Mouse (Mus musculus) retina, postnatal 7 days (tissue): ENCODE data around the gene Gapvd1.
A peak's percentile ranks its signal among the peaks of the same experiment; 100 is the strongest.
"Not testable (repeated sequence)": the region's sequence is repeated elsewhere in the genome, so short reads cannot be mapped to it uniquely, and the experiment has no call there.

Experiments
- DNase-seq: peaks from one replicate; pipeline ENCODE4 v3.0.0-alpha.2; 2012; ENCODE audit warnings: low read depth, low spot score

Gapvd1 gene

DNA sequence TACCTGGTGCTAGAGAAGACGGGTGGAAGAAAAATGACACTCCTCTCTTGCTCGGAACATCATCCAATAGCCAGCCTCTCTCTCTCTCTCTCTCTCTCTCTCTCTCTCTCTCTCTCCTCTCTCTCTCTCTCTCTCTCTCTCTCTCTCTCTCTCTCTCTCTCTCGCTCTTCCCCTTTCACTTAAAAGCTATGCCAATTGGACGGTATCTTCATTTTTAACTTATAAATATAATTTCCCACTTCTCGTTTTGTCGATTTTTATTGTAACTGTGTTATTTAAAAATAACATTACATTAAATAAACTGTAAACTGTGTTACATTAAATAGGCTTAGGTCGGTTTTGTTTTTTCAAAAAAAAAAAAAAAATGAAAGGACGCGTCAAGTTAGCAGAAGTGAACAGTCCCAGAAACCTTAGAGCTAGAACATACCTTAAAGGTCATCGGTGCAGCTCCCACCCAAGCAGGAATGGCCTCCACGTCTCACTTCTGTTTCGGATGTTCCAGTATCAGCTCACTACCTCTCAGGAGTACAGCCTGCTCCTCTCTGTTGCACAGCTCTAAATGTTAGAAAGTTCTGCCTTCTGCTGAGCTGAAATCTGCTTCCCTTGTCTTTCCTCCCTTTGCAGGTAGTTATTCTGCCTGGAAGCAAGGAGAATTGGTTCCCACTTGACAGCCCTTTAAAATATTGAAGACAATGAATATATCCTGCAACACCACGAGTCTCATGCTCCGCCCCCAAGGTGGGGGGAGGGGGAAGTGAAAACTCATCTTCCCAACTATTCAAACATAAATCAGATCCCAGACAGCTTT lies at the start of gene Gapvd1:
Gene Gapvd1 (minus strand): TSS at position 682 of the 808 bp plus-strand sequence.
- DNase-seq = no peak

DNA sequence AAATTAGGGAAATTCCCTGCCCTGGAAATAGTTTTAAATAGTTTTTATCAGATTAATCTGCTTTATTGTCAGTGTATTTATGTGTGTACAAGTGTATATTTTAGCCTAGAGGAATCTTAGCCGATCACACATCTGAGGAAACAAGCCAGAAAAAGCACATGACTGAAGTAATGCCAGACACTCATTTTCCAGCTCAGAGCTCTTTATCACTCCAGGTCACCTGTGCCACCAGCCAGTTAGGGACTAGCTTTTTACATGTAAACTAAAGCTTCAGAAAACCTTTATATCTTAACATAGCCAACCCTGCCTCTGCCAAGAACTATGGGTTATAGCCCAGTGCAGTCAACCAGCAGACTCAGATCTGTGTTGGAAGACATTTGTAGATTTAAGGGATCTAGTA lies 49.8 kb upstream of the Gapvd1 start:
- DNase-seq = no peak

GRCm38 (mm10) chr2:34804172-34804571 lies 49.1 kb upstream of the Gapvd1 start:
- no peak for DNase-seq

DNA sequence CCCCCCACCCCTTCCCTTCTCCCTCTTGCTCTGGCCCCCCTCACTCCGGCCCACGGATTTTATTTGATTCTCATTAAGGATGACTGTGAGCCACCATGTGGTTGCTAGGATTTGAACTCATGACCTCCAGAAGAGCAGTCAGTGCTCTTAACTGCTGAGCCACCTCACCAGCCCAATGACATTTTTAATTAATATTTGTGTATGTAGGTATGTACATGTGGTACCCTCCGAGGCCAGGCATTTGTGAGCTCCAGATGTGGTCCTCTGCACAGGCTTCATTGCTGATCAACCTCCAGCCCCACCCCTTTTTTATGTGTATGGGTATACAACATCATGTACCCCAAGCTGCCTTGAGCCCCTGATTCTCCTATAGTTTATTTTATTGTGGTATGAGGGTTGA lies 48.7 kb upstream of the Gapvd1 start:
- DNase-seq = no peak

DNA sequence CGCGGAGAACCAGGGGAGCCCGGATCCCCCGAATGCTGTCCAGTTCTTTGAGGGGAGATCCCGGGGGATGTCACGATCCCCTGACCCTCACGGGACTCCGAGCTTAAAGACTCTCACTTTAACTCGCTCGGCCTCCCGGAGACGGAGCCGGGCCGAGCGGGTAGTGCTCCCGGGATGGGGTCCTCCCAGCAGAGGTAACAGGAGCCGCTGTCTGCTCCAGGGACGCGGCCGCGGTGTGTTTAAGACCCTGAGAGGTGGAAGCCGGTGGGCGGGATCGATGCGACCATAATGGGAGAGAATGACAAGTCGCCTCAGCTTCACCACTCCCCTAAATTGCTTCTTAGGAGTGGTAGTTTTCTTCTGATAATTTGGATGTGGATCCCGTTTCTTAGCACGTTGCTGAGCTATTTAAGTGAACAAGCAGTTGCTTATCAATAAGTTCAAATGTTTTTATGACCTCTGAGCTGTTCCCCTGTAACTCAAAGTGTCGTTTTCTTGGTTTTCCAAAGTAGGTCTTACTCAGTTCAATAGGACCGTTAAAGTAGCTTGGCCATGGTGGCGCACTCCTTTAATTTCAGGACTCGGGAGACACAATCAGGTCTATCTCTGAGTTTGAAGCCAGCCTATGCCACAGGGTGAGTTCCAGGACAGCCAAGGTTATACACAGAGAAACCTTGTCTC lies 47.7 kb upstream of the Gapvd1 start:
- DNase-seq = not testable (repeated sequence)

- DNase-seq = peak; percentile 97
Observed at GRCm38 (mm10) chr2:34801516-34802482, 46.8 kb upstream of the Gapvd1 start.

- no peak for DNase-seq
Observed at GRCm38 (mm10) chr2:34800371-34800770, 45.3 kb upstream of the Gapvd1 start.

DNA sequence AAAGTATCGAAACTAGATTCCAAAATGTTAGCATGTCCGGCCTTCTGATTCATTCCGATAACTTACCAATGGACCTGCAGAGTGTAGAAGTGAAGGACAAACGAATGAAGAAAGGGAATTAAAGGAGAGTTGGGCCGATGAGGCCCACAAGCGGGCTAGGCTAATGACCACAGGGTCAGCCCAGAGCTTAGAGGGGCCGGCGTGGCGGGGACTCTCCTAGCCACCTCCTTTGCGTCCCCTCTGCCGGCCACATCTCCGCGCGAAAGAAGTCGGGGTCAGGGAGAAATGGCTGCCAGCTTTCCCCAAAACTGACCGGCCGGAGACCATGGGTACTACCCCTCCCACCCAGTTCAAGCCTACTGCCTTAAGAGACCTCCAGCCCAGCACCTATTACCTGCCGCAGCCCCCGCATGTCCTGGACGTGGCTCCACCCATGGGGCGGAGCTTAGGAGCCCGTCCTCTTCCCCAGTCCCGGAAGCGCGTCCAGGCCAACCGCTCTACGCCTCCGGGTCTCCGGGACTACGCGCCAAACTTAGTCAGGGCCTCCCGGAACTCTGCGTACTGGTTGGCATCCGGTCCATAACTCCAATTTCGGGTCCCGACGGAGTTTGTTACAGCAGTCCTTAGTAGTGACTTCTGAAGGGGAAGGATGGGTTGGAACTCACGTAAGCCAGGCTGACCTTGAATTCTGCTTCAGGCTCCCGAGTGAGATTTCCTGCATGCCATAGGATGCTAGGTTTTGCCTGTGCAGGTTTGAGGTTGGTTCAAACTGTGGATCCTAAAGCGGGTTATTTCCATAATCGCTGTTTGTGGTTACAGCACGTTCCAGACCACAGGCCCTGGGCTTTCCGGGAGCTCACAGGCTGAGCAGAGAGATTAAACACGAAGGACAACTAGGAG lies 44.6 kb upstream of the Gapvd1 start, which contains the start of gene Rabepk:
Gene Rabepk (minus strand): TSS at position 556 of the 900 bp plus-strand sequence.
- DNase-seq = peak; percentile 46

DNA sequence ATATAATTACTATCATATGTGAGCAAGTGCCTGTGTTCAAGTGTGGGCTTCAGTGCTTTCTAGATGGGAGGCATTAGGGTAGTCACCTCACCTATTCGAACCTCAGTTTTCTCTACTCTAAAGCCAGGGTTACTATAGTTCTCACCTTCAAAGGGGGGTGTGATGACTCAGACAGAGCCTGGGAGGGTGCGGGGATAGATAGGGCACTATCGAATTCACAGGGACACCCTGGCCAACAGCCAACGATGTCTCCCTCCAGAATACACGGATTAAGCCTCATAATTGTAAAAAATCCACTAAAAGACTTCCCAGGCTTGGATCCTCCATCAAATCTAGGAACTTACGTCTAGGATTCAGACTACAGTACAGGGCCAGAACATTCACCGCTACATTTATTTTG lies 40.4 kb upstream of the Gapvd1 start:
- DNase-seq = no peak

- no peak for DNase-seq
Observed at GRCm38 (mm10) chr2:34794511-34794910, 39.5 kb upstream of the Gapvd1 start.

DNA sequence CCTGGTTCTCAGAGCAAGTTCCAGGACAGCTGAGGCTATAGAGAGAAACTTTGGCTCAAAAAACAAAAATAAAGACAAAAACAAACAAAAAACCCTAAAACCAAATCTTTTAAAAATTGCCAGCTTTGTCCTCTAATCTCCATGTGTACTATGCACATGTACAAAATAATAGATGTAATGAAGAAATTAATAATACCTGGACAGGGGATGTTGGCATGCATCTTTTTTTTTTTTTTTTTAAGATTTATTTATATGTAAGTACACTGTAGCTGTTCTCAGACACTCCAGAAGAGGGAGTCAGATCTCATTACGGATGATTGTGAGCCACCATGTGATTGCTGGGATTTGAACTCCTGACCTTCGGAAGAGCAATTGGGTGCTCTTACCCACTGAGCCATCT lies 37.5 kb upstream of the Gapvd1 start:
- not testable (repeated sequence) for DNase-seq

DNA sequence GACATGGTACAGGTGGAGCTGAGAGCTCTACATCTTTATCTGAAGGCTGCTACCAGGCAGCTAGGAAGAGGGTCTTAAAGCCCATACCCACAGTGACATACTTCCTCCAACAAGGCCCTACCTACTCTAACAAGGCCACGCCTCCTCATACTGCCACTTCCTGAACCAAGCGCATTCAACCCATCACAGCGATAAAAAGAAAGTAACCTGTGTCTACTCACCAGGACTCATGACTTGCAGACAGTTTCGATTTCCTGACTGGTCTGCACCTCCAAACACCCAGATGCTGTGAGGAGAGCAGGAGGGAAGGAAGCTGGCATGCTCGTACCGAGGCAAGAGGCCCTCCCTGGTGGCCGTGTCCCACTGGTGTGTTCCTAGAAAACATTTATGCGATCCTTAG lies 35.2 kb upstream of the Gapvd1 start:
- no peak for DNase-seq

DNA sequence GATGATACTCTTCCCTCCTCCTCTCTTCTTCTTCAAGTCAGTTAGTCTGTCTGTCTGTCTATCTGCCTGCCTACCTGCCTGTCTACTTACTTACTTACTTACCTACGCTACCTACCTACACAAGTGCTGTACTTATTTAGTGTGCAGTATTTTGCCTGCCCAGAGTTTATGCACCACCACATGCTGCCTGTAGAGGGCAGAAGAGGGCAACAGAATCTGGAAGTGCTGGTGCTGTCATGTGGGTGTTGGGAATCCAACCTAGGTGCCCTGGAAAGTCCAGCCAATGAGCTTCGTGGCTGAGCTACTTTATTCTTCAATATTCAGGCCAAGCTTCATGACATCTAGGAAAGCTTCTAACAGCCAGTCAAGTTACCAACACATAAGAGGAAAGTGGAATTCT lies 29.1 kb upstream of the Gapvd1 start:
- DNase-seq = peak; percentile 33

DNA sequence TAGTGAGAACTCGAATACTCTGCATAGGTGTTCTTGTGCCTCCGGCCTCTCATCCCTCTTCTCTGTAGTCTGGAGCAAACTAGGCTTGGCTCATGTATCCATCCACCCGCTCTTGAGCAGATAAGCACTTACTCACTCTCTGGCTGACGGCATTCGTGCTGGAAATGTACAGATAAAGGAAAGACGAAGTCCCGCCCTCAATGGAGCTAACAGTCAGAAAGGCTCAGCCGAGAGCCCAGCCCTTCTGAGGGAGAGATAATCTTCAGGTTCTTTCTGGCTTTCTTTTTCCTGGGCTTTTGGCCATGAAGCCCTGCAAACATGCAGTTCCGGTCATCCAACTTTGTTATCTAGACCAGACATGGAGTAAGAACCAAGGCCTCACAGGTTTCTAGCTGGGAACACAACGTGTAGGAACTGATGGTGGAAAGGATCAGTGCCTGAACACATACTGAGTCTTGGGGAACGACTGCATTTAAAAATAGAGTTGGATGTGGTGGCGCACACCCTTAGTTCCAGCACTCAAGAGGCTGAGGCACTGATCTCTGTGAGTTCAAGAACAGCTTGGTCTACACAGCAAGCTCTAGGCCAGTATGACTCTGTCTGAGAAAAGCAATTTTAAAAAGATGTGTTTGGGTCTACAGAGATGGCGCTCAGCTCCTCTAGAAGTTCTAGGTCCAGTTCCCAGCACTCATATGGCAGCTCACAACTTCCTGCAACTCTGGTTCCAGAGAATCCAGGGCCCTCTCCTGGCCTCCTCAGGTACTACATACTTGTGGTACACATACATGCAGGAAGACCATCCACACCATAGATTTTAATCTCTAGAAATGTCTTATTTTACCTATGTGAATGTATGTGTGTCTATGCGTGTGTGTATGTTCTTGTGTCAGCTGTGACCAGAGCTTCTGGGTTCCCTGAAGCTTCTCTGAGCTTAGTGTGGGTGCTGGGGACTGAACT lies 28.3 kb upstream of the Gapvd1 start:
- DNase-seq = no peak

GRCm38 (mm10) chr2:34777237-34777868 lies 22.3 kb upstream of the Gapvd1 start:
- DNase-seq = no peak

- no peak for DNase-seq
Observed at GRCm38 (mm10) chr2:34774493-34774892, 19.5 kb upstream of the Gapvd1 start.

GRCm38 (mm10) chr2:34773673-34774072 lies 18.6 kb upstream of the Gapvd1 start:
- no peak for DNase-seq

- no peak for DNase-seq
Observed at GRCm38 (mm10) chr2:34772252-34773235, 17.5 kb upstream of the Gapvd1 start.
